Mouse (Mus musculus) forebrain, embryonic 14.5 days (tissue): Measurements from ENCODE around the gene Galnt10. TPM values are rescaled to one million over a fixed set of nuclear protein-coding genes. Genes with fewer than 3 reads are reported as not detected.

Experiments
- ATAC-seq: fragments of 200-750 bp; cut with Nextera tagmentation; 2 replicates; pipeline ENCODE4 v1.8.0; 2017; ENCODE audit warnings: mild to moderate bottlenecking, moderate library complexity
- DNase-seq: peaks from one replicate; pipeline ENCODE4 v3.0.0-alpha.2; 2015; ENCODE audit warnings: low spot score
- H3K27ac ChIP-seq: fragments of 300-500 bp; sonication (generic); 2 replicates; pipeline ENCODE4 v1.5.1; 2014; ENCODE audit warnings: low read depth, mild to moderate bottlenecking, control low read depth, low read length, moderate library complexity
- H3K27me3 ChIP-seq: fragments of 300-500 bp; sonication (generic); replicated peaks from 2 replicates; pipeline ENCODE4 v1.6.1; 2014; ENCODE audit warnings: low read length, control low read depth, mixed read lengths; ENCODE audit not compliant: control insufficient read depth, insufficient read depth
- H3K36me3 ChIP-seq: fragments of 300-500 bp; sonication (generic); 2 replicates; pipeline ENCODE4 v1.6.1; 2014; ENCODE audit warnings: low read length, control low read depth; ENCODE audit not compliant: control insufficient read depth, insufficient read depth
- H3K4me1 ChIP-seq: fragments of 300-500 bp; sonication (generic); 2 replicates; pipeline ENCODE4 v1.6.1; 2014; ENCODE audit warnings: antibody characterized with exemption, low read length, control low read depth; ENCODE audit not compliant: control insufficient read depth, insufficient read depth
- H3K4me2 ChIP-seq: fragments of 300-500 bp; sonication (generic); 2 replicates; pipeline ENCODE4 v1.6.1; 2014; ENCODE audit warnings: mild to moderate bottlenecking, control low read depth, low read length
- H3K4me3 ChIP-seq: fragments of 300-500 bp; sonication (generic); 2 replicates; pipeline ENCODE4 v1.5.1; 2014; ENCODE audit warnings: low read depth, low read length, control low read depth
- H3K9ac ChIP-seq: fragments of 300-500 bp; sonication (generic); 2 replicates; pipeline ENCODE4 v1.6.1; 2014; ENCODE audit warnings: mild to moderate bottlenecking, low read length, control low read depth, moderate library complexity
- H3K9me3 ChIP-seq: fragments of 300-500 bp; sonication (generic); replicated peaks from 2 replicates; pipeline ENCODE4 v1.6.1; 2016; ENCODE audit warnings: low read length, control low read depth, mixed read lengths; ENCODE audit not compliant: control insufficient read depth
- WGBS: fragments of 180-500 bp; shearing (Covaris S2); extraction: QIAGEN DNeasy Blood & Tissue Kit; methylation state at CpG from one replicate; pipeline ENCODE4 v1.1.7; 2014; 5-methylcytosine and 5-hydroxymethylcytosine counted together
- polyA plus RNA-seq: library from polyadenylated mRNA; unstranded; fragments of >200 nt; fragmentation: Nextera tagmentation; extraction: Ambion mirVana; gene quantifications from 2 replicates; pipeline ENCODE4 v1.2.1, GENCODE M21; 2014

Gene Galnt10
- polyA plus RNA-seq, 1 experiment from 2014 or later: 6.1 TPM

- Histone ChIP-seq H3K9ac (no peak overlapping the region), H3K36me3 (no peaks in the 10 kb centered on the region), H3K4me3 (no peak overlapping the region), H3K4me1 (0 out of 2 replicates have a peak, but pooled peaks cover 6% of the 10 kb centered on the region), H3K27me3 (no peaks in the 10 kb centered on the region), H3K4me2 (no peak overlapping the region), H3K27ac (no peak overlapping the region), H3K9me3 (no peaks in the 10 kb centered on the region)
- WGBS: 68% methylated on average over 7 of the region's 7 CpGs
- DNase-seq (no peak), ATAC-seq (no peak)
These were observed 13.3 kb upstream of the Galnt10 start for GRCm38 (mm10) chr11:57631805-57632485.

- ATAC-seq: no peak
These were observed 12.2 kb upstream of the Galnt10 start for GRCm38 (mm10) chr11:57633006-57633405.

GRCm38 (mm10) chr11:57633975-57634585, 11.2 kb upstream of the Galnt10 start:
- H3K4me1 ChIP-seq: no peaks in the 10 kb centered on the region
- no peak overlapping the region for H3K9ac ChIP-seq
- no peak overlapping the region for H3K27ac ChIP-seq
- H3K36me3 ChIP-seq: no peaks in the 10 kb centered on the region
- H3K4me3 ChIP-seq: no peak overlapping the region
- no peaks in the 10 kb centered on the region for H3K27me3 ChIP-seq
- 67% methylated on average over 6 of the region's 6 CpGs for WGBS
- H3K9me3 ChIP-seq: no peaks in the 10 kb centered on the region
- no peak for DNase-seq
- ATAC-seq: no peak
- H3K4me2 ChIP-seq: no peak overlapping the region

More at GRCm38 (mm10) chr11:57633006-57633405, 12.2 kb upstream of the Galnt10 start:
- no peak for DNase-seq
- 84% methylated on average over 2 of the region's 2 CpGs for WGBS
- Histone ChIP-seq H3K27me3 (no peaks in the 10 kb centered on the region), H3K4me1 (0 out of 2 replicates have a peak, but pooled peaks cover 2% of the 10 kb centered on the region), H3K27ac (no peak overlapping the region), H3K9ac (no peak overlapping the region), H3K9me3 (no peaks in the 10 kb centered on the region), H3K4me3 (no peak overlapping the region), H3K36me3 (no peaks in the 10 kb centered on the region), H3K4me2 (no peak overlapping the region)

DNA sequence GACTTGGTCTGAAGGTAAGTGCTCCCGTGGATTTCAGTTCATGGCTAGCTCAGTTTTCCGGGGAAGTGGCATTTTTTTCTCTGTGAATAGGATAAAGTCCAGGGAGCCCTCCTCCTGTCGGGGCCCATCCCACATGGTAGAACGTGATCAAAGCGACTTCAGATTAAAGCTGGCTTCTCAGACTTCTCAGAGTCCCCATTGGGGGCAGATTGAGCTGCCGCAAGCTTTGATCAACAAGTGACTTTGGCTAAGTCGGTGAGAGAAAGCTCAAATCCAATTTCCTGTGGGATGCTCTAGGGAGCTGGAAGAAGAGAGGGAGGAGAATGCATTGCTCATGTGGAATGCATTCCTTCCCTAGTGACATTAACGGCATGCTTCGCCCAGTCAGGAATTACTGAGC, 10.1 kb upstream of the Galnt10 start:
- H3K27me3 ChIP-seq: no peaks in the 10 kb centered on the region
- no peaks in the 10 kb centered on the region for H3K4me1 ChIP-seq
- ATAC-seq (no peak), DNase-seq (no peak)
- H3K9ac ChIP-seq: no peak overlapping the region
- H3K4me3 ChIP-seq: no peak overlapping the region
- 5% methylated on average over 9 of the region's 9 CpGs for WGBS
- no peaks in the 10 kb centered on the region for H3K9me3 ChIP-seq
- no peaks in the 10 kb centered on the region for H3K36me3 ChIP-seq
- no peak overlapping the region for H3K4me2 ChIP-seq
- no peak overlapping the region for H3K27ac ChIP-seq

DNA sequence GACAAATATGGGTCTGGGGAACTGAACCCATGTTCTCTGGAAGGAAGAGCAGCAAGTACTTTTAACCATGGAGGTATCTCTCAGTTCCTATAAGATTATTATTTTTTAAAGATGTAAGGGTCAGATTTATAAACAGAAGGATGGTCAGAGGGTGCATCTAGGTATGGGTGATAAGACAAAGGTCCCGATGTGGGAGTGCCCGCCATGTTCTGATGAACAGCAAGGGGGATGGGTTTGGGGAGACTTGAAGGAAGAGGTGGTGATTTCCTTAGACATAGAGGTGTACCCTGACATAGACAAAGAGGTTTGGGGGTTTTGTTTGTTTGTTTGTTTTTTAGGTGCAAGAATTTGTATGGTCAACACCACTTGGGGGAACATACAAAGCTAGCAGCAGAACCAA, 1.6 kb upstream of the Galnt10 start:
- Histone ChIP-seq H3K9me3 (no peaks in the 10 kb centered on the region), H3K27me3 (no peaks in the 10 kb centered on the region), H3K4me2 (peak overlapping the region; percentile 85), H3K27ac (no peak overlapping the region), H3K9ac (0 out of 2 replicates have a peak overlapping the region, but pooled peaks have one; percentile 82), H3K4me3 (no peak overlapping the region), H3K36me3 (no peaks in the 10 kb centered on the region), H3K4me1 (peaks cover 14% of the 10 kb centered on the region; the same call in 1 of the 2 replicates)
- 64% methylated on average over 2 of the region's 2 CpGs for WGBS
- ATAC-seq (no peak), DNase-seq (no peak)

DNA sequence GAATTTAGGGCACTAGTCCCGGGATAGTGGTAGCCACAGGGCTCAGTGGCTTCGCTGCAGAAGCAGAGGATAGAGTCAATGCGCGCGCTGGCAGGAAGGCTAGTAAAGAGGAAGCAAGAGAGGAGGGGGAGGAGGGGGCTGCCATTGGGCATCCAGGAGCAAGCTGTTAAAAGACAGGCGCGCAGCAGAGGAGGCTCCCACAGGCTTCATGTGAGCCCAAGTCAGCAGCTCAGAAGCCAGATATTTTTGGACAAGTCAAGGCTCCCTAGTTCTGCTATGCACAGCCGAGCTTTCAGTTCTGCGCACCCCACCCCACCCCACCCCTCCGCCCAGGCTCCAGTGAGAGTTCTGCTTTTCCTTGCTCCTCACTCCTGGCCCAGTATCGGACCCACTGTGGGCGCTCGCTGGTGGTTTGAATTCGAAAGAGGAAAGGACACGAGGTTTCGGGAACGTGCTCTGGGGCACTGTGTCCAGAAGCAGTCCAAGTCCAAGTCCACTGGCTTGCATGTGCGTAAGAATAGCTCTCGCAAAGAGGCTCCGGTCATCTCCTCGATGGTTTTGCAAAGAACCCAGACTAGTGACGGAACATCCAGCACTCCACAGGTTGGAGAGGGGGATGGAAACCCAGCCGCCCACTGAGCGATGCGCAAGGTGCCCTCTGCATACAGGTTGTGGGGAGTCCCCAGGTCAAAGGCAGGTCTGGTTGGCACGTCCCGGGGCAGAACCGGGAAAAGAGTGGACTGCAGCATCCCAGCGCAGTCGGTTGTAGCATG, 811 bp upstream of the Galnt10 start:
- Histone ChIP-seq H3K36me3 (no peaks in the 10 kb centered on the region), H3K9ac (peak overlapping the region; percentile 82)

GRCm38 (mm10) chr11:57645847-57646246, 605 bp downstream of the Galnt10 start:
- WGBS: 30% methylated on average over 8 of the region's 8 CpGs
- Histone ChIP-seq H3K27me3 (no peaks in the 10 kb centered on the region), H3K9me3 (no peaks in the 10 kb centered on the region), H3K4me3 (peak overlapping the region; percentile 71), H3K4me2 (peak overlapping the region; percentile 85), H3K4me1 (peaks cover 14% of the 10 kb centered on the region; the same call in 1 of the 2 replicates), H3K36me3 (no peaks in the 10 kb centered on the region), H3K9ac (peak overlapping the region; percentile 82), H3K27ac (no peak overlapping the region)
- ATAC-seq (no peak), DNase-seq (no peak)

More for the DNA sequence above, 811 bp upstream of the Galnt10 start:
- Histone ChIP-seq H3K4me2 (peak overlapping the region; percentile 85), H3K4me3 (peak overlapping the region; percentile 71), H3K27me3 (no peaks in the 10 kb centered on the region), H3K27ac (0 out of 2 replicates have a peak overlapping the region, but pooled peaks have one; percentile 67), H3K4me1 (peaks cover 14% of the 10 kb centered on the region; the same call in 1 of the 2 replicates), H3K9me3 (no peaks in the 10 kb centered on the region)
- WGBS: under 1% methylated on average over 30 of the region's 30 CpGs
- DNase-seq (peak; percentile 70), ATAC-seq (peak; percentile 38)

DNA sequence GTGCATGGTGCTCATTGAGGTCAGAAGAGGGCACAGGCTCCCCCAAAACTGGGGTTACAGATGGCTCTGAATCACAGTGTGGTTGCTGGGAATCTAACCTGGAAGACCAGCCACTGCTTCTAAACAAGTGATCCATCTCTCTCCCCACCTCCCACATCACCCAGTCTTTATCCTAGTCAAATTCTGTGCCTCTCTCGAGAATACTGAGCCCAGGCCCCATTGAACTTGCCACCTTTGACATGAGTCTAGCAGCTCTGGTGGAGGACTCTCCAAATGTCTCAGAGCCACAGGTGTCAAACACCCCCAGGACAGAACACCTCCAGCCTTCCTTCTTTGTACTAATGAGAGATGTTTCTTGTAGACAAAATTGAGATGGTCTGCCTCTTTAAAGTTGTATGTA, 1.2 kb downstream of the Galnt10 start:
- WGBS: 42% methylated on average over 1 of the region's 1 CpGs
- H3K36me3 ChIP-seq: no peaks in the 10 kb centered on the region
- no peak overlapping the region for H3K27ac ChIP-seq
- DNase-seq (no peak), ATAC-seq (no peak)
- peaks cover 14% of the 10 kb centered on the region; the same call in 1 of the 2 replicates for H3K4me1 ChIP-seq
- H3K9ac ChIP-seq: no peak overlapping the region
- H3K4me3 ChIP-seq: no peak overlapping the region
- no peaks in the 10 kb centered on the region for H3K9me3 ChIP-seq
- no peaks in the 10 kb centered on the region for H3K27me3 ChIP-seq
- H3K4me2 ChIP-seq: peak overlapping the region; percentile 85
